In the genomic region with DNA sequence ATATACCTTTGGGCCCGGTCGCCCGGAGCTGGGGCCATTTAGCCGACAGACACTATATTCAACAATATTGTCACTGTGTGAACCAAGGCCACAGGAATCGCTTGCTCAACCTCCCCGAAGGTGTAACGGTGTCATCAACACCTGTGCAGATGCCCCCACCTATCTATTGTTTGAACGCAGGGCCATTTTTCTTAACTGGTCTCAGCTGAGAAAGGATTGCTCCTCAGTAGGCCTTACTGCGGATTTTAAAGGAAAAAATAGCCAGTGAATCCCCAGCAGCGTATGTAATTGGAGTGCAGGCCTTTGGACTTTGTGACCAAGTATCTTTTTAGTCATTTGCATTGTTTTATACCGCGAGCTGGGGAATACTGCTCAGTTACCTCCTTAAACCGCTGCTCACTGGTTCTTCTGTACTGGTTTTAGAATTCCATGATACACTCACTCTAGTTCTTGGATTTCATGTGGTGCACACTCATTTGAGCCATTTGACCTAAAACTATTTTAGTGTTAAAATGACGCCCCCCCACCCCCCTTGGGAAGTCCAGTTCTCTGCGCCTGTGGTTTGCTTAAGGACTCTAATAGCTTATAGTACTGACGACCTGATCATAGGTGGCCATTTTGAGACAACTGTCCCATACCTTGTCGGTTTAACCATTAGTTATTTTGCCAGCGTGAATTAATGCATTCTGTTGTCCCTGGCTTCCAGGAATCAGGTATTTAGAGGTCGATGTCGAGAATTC, we compare ENCODE assay signal across 8 mouse cellular contexts. TPM values are rescaled to one million over a fixed set of nuclear protein-coding genes. Genes with fewer than 3 reads are reported as not detected.
DNase-seq lines count a peak whose midpoint lies in the region; ATAC-seq and TF ChIP-seq lines count a peak whose summit lies in the region.

No protein-coding gene starts in this region.

- peaks cover 29% of the 10 kb centered on the region for H3K4me1 ChIP-seq in lung, embryonic 15.5 days
- peaks cover 25% of the 10 kb centered on the region for H3K4me1 ChIP-seq in embryonic facial prominence, embryonic 10.5 days
- peaks cover 10% of the 10 kb centered on the region for H3K4me1 ChIP-seq in hindbrain, postnatal 0 days (ENCODE audit: insufficient read depth, low read length)
- H3K4me1 ChIP-seq in neural tube, embryonic 12.5 days = peaks cover 15% of the 10 kb centered on the region

- H3K36me3 ChIP-seq in lung, embryonic 15.5 days = peaks cover 18% of the 10 kb centered on the region
- peaks cover 44% of the 10 kb centered on the region for H3K36me3 ChIP-seq in embryonic facial prominence, embryonic 10.5 days (replicated peaks)
- peaks cover 14% of the 10 kb centered on the region for H3K36me3 ChIP-seq in hindbrain, postnatal 0 days (ENCODE audit: insufficient read depth, low read length)
- H3K36me3 ChIP-seq in neural tube, embryonic 12.5 days = peaks cover 29% of the 10 kb centered on the region

- no peak for TF ChIP-seq CTCF in hindbrain, postnatal 0 days (IDR thresholded peaks at IDR 0.05; ENCODE audit: low read depth)

- peak overlapping the region; percentile 79 for H3K9ac ChIP-seq in lung, embryonic 15.5 days
- H3K9ac ChIP-seq in hindbrain, postnatal 0 days (replicated peaks; ENCODE audit: low read length) = peak overlapping the region; percentile 95
- H3K9ac ChIP-seq in neural tube, embryonic 12.5 days = peak overlapping the region; percentile 99

- no peaks in the 10 kb centered on the region for H3K27me3 ChIP-seq in lung, embryonic 15.5 days
- H3K27me3 ChIP-seq in embryonic facial prominence, embryonic 10.5 days (replicated peaks; ENCODE audit: low read depth, poor library complexity, severe bottlenecking) = no peaks in the 10 kb centered on the region
- H3K27me3 ChIP-seq in hindbrain, postnatal 0 days (ENCODE audit: insufficient read depth, low read length) = no peaks in the 10 kb centered on the region
- H3K27me3 ChIP-seq in neural tube, embryonic 12.5 days (replicated peaks) = no peaks in the 10 kb centered on the region

- no peak for ATAC-seq in lung, embryonic 15.5 days (ENCODE audit: borderline replicate concordance, extremely low read depth, low FRiP score, low TSS enrichment)
- ATAC-seq in hindbrain, postnatal 0 days = no peak
- no peak; the same call in 1 of the 2 replicates for ATAC-seq in neural tube, embryonic 12.5 days (ENCODE audit: low FRiP score, low read depth)
- no peak for ATAC-seq in megakaryocyte-erythroid progenitor cell, adult 5-6 weeks (replicated peaks; ENCODE audit: low FRiP score, low TSS enrichment, poor library complexity, severe bottlenecking)

- DNase-seq in lung, postnatal 14 days = no peak
- DNase-seq in embryonic facial prominence, embryonic 10.5 days (ENCODE audit: low spot score) = no peak
- DNase-seq in hindbrain, postnatal 0 days (ENCODE audit: low spot score) = peak; percentile 20
- DNase-seq in layer of hippocampus, postnatal 25 days (ENCODE audit: extremely low spot score in 1 of 2, low spot score in 1 of 2) = no peak
- DNase-seq in lung, postnatal 10 days = no peak

- peak overlapping the region; percentile 74 for H3K4me2 ChIP-seq in lung, embryonic 15.5 days
- peak overlapping the region; percentile 68 for H3K4me2 ChIP-seq in hindbrain, postnatal 0 days (ENCODE audit: low read depth, low read length)
- H3K4me2 ChIP-seq in neural tube, embryonic 12.5 days (replicated peaks) = peak overlapping the region; percentile 63

- WGBS in lung, embryonic 15.5 days = 13% methylated on average over 20 of the region's 20 CpGs
- 21% methylated on average over 20 of the region's 20 CpGs for WGBS in embryonic facial prominence, embryonic 10.5 days
- WGBS in hindbrain, postnatal 0 days = 18% methylated on average over 20 of the region's 20 CpGs
- 24% methylated on average over 20 of the region's 20 CpGs for WGBS in neural tube, embryonic 12.5 days

- H3K27ac ChIP-seq in lung, embryonic 15.5 days = peak overlapping the region; percentile 94
- H3K27ac ChIP-seq in embryonic facial prominence, embryonic 10.5 days (replicated peaks) = peak overlapping the region; percentile 99
- H3K27ac ChIP-seq in hindbrain, postnatal 0 days = peak overlapping the region; percentile 97
- H3K27ac ChIP-seq in neural tube, embryonic 12.5 days = peak overlapping the region; percentile 95

- no peaks in the 10 kb centered on the region for H3K9me3 ChIP-seq in lung, embryonic 15.5 days
- no peaks in the 10 kb centered on the region for H3K9me3 ChIP-seq in embryonic facial prominence, embryonic 10.5 days
- no peaks in the 10 kb centered on the region for H3K9me3 ChIP-seq in hindbrain, postnatal 0 days (ENCODE audit: low read length)
- H3K9me3 ChIP-seq in neural tube, embryonic 12.5 days = no peaks in the 10 kb centered on the region

- H3K4me3 ChIP-seq in lung, embryonic 15.5 days = peak overlapping the region; percentile 65
- H3K4me3 ChIP-seq in embryonic facial prominence, embryonic 10.5 days = peak overlapping the region; percentile 94
- peak overlapping the region; percentile 85 for H3K4me3 ChIP-seq in hindbrain, postnatal 0 days (ENCODE audit: low read length)
- H3K4me3 ChIP-seq in neural tube, embryonic 12.5 days = peak overlapping the region; percentile 92

RNA-seq across cellular contexts. Expression of gene Klhdc2, which starts 1.1 kb away (rescaled TPM):
- 124 and 131 TPM in 2 replicates for polyA plus RNA-seq in lung, embryonic 15.5 days (2015; fragmentation: Nextera tagmentation; extraction: Ambion mirVana)
- polyA plus RNA-seq in embryonic facial prominence, embryonic 10.5 days (2016; fragmentation: Nextera tagmentation; extraction: Ambion mirVana) = 205 and 213 TPM in 2 replicates
- total RNA-seq in hindbrain, postnatal 0 days (2014; rRNA removed) = 252 and 313 TPM in 2 replicates
- 248 and 251 TPM in 2 replicates for polyA plus RNA-seq in hindbrain, postnatal 0 days (2015; fragmentation: Nextera tagmentation; extraction: Ambion mirVana)
- polyA plus RNA-seq in neural tube, embryonic 12.5 days (2016; fragmentation: Nextera tagmentation; extraction: Ambion mirVana) = 286 TPM in 2 replicates
- total RNA-seq in layer of hippocampus, postnatal 25 days (2021) = 100 to 1,000 TPM; 116 to 127 TPM
- 55.9 and 87.4 TPM in 2 replicates for total RNA-seq in megakaryocyte-erythroid progenitor cell, adult 5-6 weeks (2014; fragmentation: Nextera tagmentation)
- total RNA-seq in megakaryocyte-erythroid progenitor cell, adult 5-6 weeks (2017) = 90.1 and 107 TPM in 2 replicates

RNA-seq across cellular contexts. Expression of gene Klhdc1, which starts 56.6 kb away (rescaled TPM):
- 5.9 and 6.8 TPM in 2 replicates for polyA plus RNA-seq in lung, embryonic 15.5 days (2015; fragmentation: Nextera tagmentation; extraction: Ambion mirVana)
- 1.8 and 4.0 TPM in 2 replicates for polyA plus RNA-seq in embryonic facial prominence, embryonic 10.5 days (2016; fragmentation: Nextera tagmentation; extraction: Ambion mirVana)
- 3.9 and 6.5 TPM in 2 replicates for total RNA-seq in hindbrain, postnatal 0 days (2014; rRNA removed)
- 15.0 and 23.6 TPM in 2 replicates for polyA plus RNA-seq in hindbrain, postnatal 0 days (2015; fragmentation: Nextera tagmentation; extraction: Ambion mirVana)
- 5.7 TPM in 2 replicates for polyA plus RNA-seq in neural tube, embryonic 12.5 days (2016; fragmentation: Nextera tagmentation; extraction: Ambion mirVana)
- 10 to 100 TPM; 15.2 to 18.4 TPM for total RNA-seq in layer of hippocampus, postnatal 25 days (2021)
- 6.3 and 9.5 TPM in 2 replicates for total RNA-seq in megakaryocyte-erythroid progenitor cell, adult 5-6 weeks (2014; fragmentation: Nextera tagmentation)
- 7.3 and 7.7 TPM in 2 replicates for total RNA-seq in megakaryocyte-erythroid progenitor cell, adult 5-6 weeks (2017)

RNA-seq across cellular contexts. Expression of gene Nemf, which starts 59.4 kb away (rescaled TPM):
- 76.9 and 84.2 TPM in 2 replicates for polyA plus RNA-seq in lung, embryonic 15.5 days (2015; fragmentation: Nextera tagmentation; extraction: Ambion mirVana)
- 95.0 and 98.7 TPM in 2 replicates for polyA plus RNA-seq in embryonic facial prominence, embryonic 10.5 days (2016; fragmentation: Nextera tagmentation; extraction: Ambion mirVana)
- total RNA-seq in hindbrain, postnatal 0 days (2014; rRNA removed) = 24.9 and 34.3 TPM in 2 replicates
- 69.7 and 78.2 TPM in 2 replicates for polyA plus RNA-seq in hindbrain, postnatal 0 days (2015; fragmentation: Nextera tagmentation; extraction: Ambion mirVana)
- polyA plus RNA-seq in neural tube, embryonic 12.5 days (2016; fragmentation: Nextera tagmentation; extraction: Ambion mirVana) = 89.2 and 96.3 TPM in 2 replicates
- total RNA-seq in layer of hippocampus, postnatal 25 days (2021) = 10 to 100 TPM; 41.3 to 43.3 TPM
- total RNA-seq in megakaryocyte-erythroid progenitor cell, adult 5-6 weeks (2014; fragmentation: Nextera tagmentation) = 70.0 and 101 TPM in 2 replicates
- total RNA-seq in megakaryocyte-erythroid progenitor cell, adult 5-6 weeks (2017) = 168 and 179 TPM in 2 replicates
